Mouse (Mus musculus) A20 (cell line): ENCODE data around the gene Gpr68.

Experiments
- DNase-seq: peaks from one replicate; pipeline ENCODE4 v3.0.0-alpha.2; 2011; ENCODE audit warnings: low read depth, low spot score

Gene Gpr68

DNA sequence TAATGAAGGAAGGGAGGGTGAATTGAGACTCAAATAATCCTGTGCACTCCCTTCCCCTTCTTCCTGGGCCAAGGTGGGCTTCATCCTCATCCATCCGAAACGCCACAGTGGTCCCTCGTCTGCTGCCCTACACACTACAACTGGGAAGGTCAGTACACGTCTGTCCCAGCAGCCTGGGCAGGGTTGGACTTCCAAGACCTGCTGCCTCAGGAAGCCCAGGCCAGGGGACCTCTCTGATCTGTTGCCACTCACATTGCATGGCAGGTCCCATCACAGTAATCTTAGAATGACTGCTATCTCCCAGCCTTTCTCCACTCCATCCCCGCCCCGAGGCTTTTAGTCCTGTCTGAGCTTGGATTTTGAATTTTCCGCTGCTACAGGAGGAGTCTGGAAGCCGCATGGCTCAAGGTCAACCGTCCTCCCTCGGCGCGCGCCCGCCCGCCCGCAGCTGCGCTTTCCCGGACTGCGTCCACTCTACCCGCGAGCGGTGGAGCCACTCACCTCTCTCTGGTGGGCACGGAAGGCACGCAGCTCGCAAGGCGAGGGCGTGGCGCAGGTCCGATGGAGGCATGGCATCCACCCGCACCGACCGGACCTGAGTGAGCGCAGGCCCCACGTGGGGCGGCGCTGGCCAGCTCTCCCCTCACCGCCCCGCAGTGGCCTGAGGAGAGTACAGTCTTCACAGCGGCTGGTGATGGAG is at the start of gene Gpr68:
Gpr68 (minus strand) TSS at position 601 of the 700 bp plus-strand sequence.
- DNase-seq = no peak

DNA sequence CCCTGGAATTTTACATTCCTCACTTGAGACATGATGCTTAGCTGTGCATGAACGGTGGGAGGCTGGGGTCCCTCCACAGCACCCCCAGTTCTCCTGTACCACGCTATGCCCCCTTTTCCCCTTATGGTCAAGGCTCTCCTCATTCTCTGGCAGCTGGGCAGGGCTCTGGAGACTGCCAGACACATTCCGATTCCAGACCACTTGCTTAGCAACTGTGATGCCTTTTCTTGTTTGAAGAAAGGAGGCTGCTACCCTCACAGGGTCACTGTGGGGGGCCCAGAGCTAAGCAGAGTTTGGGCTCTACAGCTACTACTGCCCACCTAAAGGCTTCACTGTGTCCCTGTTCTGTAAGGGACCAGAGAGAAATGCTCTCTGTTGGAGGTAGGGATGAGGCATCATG is 49.3 kb upstream of the Gpr68 start:
- DNase-seq = no peak

DNA sequence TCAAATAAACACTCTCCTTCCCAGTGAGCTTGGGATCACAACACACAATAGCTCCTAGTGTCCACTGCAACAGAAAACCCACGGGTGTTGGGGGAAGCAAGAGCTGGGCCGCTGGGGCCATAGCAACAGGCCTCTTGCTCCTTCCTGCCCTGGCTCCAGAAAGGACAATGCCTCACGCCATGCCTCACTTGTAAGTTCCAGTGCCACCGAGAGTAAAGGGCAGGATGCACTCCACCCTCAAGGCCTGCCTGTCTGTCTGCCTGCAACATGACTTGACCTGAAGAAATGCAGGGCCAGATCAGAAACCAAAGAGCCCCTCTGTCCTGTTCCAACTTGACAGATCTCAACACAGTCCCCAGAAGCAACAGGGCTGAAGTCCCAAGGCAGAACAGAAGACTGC is 48.8 kb upstream of the Gpr68 start:
- no peak for DNase-seq

DNA sequence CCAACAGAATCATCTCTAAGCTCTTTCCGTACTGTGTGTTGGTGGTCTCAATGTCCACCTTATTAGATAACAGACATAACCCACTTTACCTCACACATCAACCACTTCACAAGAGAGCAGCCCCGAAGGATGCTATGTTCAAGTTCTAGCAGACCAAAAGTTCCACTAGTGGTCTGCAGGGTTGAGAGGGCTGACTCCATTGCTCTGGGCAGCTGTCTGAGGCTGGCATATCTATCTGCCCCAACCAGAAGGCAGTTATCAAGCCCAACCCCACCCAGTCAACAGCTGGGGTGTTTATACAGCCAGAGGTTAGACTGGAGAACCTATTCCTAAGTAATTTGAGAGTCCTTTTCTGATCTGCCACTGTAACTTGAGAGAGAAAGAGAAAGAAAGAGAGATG is 48.0 kb upstream of the Gpr68 start:
- DNase-seq = no peak

DNA sequence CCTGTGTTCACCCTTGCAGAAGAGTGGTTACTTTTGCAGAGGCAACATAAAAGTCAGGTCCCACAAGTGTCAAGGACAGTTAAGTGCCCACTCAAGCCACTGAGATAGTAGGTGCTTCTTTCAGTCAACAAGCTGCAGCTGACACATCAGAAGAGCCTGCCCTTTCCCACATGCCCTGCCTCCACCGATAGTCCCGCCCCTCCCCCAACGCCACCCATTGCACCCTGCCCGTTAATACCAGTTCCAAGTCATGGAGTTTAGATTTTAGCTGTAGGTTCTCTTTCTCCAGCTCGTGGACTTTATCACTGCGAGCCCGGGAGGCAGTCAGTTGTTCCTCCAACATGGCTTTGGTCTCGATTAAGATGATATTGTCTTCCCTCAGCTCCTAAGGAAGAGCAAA is 45.9 kb upstream of the Gpr68 start:
- no peak for DNase-seq

DNA sequence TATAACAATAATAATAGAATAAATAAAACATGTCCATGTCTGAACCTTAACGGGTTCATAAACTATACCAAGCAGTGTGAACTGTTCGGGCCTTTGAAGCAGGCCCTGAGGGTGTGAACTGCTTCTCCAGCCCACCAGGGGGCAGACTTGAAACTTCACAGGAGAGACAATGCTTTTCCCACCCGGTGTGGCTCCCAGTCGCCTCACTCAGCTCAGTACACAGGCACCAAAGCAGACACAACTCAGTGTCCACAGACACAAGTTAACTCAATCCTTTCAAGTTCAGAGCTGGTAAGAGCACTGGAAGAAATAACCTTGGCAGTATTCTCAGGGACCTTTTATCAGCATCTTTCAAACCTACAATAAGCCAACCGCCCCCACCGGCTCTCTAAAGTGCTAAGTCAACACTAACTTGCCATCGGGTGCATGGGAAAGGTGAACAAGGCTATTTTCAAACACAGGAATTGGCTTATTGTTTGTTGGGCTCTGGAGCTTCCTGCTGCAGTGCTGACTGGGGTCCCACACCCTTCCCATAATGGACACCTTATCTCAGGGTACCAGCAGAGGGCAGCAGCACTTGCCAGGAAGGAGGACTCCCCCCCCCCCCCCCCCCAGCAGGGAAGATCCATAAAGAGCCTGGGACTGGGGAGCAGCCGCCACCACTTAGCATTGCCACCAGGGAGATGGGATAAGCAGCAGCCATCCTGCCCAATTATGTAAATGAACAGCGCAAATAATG is 44.4 kb upstream of the Gpr68 start:
- DNase-seq = peak; percentile 71

DNA sequence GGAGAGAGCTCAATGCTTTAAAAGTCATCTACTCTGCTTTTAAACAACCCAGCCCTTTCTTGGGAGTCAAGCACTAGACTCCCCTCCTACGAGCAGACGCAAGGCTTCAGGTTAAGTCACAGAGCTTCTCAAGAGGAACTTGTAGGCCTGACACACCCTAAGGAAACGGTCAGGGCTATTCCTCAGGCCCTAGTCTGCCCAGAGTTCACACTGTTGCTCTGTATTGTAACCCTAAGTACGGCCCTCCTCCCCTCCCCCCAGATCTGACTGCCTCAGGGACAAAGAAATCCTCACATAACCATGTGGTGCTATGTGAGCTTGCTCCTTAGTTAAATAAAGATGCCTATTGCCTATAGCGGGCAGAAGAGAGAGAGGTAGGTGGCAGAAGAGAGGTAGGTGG is 41.1 kb upstream of the Gpr68 start:
- no peak for DNase-seq

DNA sequence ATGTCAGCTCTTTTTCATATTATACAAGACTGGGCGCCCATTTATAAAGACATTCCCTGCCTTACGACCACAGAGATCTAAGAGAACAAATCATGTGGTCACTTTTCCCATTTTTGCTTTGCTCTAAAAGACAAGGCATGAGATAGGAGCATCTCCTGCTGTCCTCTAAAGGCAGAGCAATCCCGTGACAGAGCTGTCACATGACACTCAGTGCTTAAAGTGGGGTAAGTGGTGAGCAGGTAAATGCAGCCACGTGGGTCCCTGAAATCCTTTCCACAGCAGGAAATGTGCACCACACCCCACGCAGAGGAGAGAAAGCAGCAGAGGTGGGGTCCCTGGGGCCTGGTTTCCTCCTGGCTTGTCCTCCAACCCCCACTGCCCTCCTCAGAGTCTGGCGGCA is 40.0 kb upstream of the Gpr68 start:
- no peak for DNase-seq

DNA sequence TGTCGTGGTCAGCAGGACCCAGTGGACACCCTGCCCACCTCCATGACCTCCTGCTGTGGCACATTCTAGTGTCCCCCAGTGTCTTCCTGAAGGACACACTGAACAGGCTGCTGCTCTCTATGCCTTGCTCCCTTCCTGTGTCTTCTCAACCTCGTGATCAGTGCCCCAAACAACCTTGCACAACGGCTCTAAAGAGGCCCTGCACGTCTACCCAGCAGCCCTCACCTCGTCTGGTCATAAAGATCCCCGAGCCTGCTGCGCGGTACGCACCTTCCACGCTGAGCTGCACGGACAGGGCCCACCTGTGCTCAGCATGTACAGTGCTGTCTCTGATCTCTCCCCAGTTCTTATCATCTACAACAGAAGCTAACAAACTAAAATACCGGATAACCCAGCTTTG is 38.0 kb upstream of the Gpr68 start:
- DNase-seq = no peak

DNA sequence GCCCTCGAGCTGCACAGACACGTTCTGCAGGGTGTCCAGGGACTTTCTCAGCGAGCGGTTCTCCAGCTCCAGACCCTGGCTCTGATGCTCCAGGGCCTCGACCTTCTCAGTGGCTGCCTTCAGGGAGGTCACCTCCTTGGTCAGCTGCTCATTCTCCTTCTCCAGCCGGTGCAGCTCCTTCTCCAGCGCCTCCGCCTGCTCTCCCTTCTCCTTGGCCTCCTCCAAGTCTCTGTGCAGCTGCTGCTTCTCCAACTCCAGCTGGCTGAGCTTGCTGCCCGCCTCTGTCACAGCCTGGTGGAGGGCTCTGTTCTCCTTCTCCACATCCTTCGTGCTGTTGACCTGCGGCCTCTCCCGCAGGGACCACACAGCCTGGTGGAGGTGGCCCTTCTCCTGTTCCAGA is 37.5 kb upstream of the Gpr68 start:
- DNase-seq = no peak

DNA sequence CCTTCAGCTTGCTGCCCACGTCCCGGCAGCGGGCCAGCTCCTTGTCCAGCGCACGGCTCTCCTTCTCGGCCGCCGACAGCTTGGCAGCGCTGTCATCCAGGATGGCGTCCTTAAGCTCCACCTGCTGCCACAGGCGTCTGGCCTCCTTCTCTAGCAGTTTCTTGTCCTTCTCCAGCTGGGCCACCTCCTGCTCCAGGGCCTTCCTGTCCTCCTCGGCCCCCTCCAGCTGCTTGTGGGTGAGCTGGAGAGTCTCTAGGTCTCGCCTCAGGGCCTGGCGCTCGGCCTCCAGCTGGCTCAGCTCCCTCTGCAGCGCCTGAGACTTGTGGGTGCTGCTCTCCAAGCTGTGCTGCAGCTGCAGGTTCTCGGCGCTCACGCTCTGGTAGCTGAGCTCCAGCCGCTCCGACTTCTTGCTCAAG is 36.9 kb upstream of the Gpr68 start:
- DNase-seq = no peak

DNA sequence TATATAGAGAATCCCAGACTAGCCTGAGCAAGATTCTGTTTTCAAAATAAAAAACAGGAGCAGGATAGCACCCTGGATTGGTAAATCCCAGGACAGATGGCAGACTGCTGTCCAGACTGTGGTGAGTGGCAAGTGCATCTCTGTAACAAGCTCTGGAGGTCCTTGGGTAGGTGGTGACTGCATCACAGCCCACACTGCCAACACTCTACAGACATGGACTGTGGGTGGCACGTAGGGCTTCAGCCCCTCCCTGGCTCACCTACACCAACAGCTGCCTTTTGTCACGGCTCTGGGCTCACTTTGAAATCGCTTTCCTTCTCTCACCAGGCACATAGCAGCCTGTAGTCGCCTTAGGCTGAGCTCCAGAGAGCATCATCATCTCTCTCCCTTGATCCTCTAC is 35.1 kb upstream of the Gpr68 start:
- no peak for DNase-seq

DNA sequence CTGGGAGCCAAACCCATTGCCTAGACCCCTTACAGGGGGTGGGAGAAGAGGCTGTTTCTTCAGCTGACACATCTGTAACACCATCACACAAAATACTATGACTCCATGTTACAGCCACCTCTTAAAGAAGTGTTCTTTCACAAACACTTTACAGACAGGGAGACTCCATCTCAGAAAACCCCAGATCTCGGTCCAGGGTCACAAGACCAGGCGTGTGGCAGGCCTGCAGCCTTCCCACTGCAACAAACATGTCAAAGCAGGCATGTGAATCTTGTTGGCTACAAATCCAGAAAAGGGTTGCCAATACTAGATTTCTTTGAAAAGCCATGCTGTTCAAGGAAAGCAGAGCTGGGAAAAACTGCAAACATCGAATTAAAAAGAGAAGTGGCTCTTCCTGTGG is 33.4 kb upstream of the Gpr68 start:
- no peak for DNase-seq

DNA sequence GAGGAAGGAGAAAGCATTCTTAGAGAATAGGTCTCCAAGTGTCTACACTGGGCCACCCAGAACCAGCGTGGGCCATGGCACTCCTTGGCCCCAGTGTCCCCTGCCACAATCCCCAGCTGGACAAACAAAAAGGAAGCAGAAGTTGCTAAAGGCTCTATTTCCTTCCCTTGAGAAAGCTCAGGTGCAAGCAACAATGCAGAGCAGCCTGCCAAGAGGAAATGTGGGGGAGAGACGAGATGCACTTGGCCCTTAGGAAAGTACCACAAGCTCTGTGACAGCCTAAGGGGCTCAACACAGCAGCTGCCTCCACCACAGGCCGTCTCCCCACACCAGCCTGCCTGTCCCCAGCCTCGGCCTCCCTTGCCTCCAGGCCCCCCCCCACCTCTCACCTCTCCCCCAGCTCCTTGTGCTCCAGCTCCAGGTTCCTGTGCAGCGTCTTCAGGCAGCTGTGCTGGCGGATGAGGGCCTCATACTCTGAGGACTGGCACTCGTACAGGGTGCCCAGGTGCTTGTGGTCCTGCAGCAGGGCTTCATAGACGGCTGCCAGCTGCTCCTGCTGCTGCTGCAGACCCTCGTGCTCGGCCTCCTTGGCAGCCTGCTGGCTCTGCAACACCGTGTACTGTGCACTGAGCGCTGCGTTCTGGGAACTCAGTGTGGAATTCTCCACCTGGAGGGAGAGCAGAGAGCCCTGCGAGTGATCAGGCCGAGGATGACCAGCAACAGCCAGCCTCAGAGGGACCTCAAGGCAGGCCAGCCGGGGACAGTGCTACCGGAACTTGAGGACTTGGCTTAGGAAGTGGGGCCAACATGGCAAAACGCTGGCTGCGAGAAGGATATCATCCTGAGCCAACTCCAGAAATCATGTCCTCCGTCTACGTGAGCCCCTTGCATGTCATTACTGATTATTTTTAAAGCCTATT is 29.7 kb upstream of the Gpr68 start:
- DNase-seq = peak; percentile 63

DNA sequence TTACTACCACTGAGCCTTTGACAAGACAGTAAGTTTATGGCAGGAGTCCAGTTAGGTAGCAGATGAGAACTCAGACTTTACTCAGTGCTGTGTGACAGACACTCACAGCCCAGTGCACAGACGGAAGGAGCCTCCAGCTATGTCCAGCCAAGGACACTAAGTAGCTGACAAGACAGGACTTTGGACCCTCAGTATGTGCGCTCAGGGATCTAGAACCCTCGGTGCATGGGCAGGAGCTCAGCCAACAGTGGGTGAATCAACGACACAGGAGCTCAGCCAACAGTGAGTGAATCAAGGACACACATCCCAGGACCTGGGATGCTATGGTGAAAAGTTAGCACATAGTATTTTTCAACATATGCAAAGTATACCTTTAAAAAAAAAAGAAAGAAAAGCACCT is 28.7 kb upstream of the Gpr68 start:
- no peak for DNase-seq

DNA sequence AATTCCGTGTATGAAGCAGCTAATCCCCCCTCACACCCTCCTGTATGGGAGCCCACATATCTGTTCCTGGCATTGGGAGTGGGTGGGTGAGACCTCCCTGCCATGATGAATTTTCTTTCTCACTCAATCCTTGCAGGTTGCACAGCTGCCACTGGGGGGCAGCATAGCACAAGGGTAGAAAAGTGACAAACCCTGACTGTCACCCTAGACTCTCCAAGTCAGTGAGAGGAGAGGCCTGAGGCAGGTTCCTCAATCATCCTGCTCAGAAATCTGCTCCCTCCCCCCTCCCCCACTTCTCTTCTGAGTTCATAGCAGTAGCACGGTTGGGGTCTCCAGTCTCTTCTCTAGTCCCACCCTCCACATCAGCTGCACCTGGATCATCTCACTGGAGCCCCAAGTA is 28.1 kb upstream of the Gpr68 start:
- DNase-seq = peak; percentile 72

DNA sequence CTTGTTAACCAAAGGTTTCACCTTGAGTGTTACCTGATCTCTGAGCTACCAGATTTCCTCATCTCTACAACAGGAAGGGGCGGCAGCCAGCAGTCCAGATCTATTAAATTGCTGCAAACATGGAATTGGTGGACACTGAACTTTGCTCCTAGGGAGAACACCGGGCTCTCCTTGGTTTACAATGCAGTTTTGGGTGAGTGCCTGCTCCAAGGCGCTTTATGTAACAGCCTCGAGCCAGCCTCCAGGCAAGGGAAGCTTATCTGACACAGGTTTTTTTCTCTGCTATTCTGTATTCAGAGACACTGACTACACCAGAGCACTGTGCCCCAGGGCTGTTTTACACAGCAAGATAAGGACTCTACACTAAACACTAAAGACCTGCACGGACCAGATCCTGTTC is 26.8 kb upstream of the Gpr68 start:
- no peak for DNase-seq

DNA sequence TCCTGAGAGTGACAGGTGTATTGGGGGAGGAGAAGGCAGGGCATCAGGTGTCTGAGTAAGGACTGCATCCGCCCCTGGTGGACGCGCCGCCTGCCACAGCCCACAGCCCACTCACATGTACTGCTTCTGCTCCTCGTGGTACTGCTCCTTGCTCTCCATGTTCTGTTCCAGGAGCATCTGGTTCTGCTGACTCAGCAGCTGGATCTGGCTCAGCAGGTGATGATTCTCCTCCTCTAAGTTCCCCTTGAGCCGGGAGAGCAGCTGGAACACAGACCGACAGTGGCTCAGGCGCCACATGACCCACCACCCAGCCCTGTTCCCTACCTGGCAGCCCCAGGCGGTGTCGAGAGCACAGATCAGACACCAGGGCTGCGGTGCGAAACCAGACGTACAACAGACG is 23.7 kb upstream of the Gpr68 start:
- no peak for DNase-seq

DNA sequence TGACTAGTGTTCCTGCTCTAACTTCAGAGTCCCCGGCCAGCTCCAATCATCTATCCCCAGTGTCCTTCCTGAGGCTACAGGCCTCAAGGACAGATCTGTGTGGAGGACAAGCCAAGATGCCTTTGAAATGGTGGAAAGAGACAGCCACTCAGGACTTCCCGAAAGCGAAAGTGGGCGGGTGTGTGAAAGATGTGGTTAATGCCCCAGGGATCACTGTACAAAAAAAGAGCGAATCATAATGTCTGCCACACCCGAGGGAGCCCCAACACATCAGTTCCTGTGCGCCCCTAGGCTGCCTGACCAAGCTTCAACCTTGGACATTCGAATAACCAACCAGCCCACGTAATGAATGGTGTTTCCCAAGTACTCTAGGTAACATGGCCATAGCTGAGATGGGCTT is 20.3 kb upstream of the Gpr68 start:
- DNase-seq = no peak

DNA sequence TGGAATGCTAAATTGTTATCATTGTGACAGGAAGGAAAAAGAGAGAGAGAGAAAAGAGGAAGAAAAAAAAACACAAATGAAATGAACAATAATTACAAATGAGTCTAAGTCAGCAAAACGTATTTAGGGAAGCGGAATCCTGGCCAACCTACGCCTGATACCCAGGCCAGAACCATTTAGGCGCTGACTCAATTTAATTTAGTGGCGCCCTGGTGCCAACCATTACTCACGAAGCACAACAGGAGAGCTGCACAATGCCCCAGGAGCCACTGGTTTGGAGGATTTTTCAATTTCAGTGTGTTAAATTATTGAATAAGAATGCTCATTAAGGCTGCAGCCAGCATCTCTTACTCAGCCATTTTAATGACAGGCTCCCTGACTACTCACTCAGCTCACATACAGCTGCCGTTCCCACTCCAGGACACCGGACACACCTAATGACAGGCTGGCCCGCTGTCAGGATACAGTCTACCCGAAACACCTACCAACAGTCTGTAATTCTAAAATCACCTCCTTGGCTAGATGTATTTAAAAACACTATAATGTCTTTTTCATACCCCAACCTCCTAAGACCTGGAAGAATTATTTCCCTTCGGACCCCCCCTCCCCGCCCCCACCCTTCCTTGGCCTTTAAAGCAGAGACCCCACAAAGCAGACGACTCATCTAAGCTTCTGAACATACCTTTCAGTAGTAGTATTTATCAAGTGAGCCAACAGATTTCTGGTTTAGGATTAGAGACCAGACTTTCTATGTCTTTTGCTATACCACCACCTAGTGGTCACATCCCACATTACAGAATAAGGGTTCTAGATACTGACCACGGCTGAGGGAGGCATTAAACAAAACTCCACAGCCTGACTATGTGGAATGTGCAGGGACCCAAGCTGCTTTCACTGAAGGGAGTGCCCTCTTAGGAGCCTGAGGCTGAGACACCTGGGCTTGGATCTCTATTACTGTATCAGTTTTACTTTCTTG is 17.9 kb upstream of the Gpr68 start:
- peak; percentile 70 for DNase-seq

DNA sequence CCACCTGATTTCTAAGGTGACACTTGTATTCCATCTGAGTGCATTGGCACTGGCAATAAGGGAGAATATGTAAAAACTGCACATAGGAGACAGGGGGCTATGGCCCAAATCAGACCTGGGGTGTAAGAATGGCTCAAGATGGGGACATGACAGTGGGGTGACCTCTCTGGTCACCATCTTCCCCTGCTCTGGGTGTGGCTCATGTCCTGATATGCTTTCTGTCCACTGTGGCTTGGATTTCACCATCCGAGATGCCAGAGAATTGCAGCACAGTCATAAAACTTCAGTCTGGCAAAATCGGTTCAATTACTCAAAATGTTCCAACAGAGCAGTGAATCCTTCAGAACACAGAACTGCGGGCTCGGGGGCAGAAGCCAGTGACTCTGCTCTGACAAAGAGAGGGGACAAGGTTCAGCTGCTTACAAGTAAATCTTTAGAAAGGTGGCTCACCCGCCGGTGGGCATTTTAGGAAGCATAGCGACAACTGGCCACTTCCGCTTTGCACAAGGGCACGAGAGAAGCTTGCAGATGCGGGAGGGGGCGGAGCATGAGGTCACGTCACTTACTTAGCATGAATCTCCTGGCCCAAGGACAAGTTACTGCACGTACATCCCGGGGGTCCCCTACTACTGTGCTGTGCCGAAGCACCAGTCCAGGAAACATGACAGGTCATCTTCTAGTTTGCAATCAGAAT is 16.8 kb upstream of the Gpr68 start:
- no peak for DNase-seq
